Mouse (Mus musculus) CH12.LX (cell line): ENCODE results near the gene Fbxo28. TPM values are rescaled to one million over a fixed set of nuclear protein-coding genes. Genes with fewer than 3 reads are reported as not detected.

Source experiments
- DNase-seq: peaks from one replicate; pipeline ENCODE4 v3.0.0-alpha.2; 2013; ENCODE audit errors: extremely low read depth
- H3K27ac ChIP-seq: 2 replicates; pipeline ENCODE4 v1.5.1; 2012; ENCODE audit warnings: low read depth, mild to moderate bottlenecking, control low read depth, moderate library complexity; ENCODE audit not compliant: insufficient read depth
- H3K27me3 ChIP-seq: replicated peaks from 2 replicates; pipeline ENCODE3; 2012; ENCODE audit warnings: inconsistent platforms
- H3K36me3 ChIP-seq, 2 experiments: replicated peaks in 1 of 2; 2 replicates each; pipeline versions ENCODE3 to v1.6.1; 2012; ENCODE audit warnings: inconsistent platforms in 1 of 2, low read length in 1 of 2, mild to moderate bottlenecking in 1 of 2, mixed read lengths in 1 of 2, moderate library complexity in 1 of 2; ENCODE audit not compliant: control insufficient read depth in 1 of 2, insufficient read depth in 1 of 2
- H3K4me1 ChIP-seq, 2 experiments: 2 replicates each; pipeline ENCODE4 v1.6.1; 2012; ENCODE audit warnings: inconsistent platforms in 1 of 2, moderate library complexity in 1 of 2; ENCODE audit not compliant: insufficient read depth in 2 of 2, control insufficient read depth in 1 of 2
- H3K4me2 ChIP-seq: 2 replicates; pipeline ENCODE4 v1.6.1; 2012; ENCODE audit warnings: low read depth, mild to moderate bottlenecking, control low read depth; ENCODE audit not compliant: poor library complexity, insufficient read depth, severe bottlenecking
- H3K4me3 ChIP-seq, 3 experiments: fragments of 150-350 bp in 1 of 3; sonication (generic) in 1 of 3; replicated peaks in 1 of 3; 2 replicates each; pipeline versions ENCODE3 to v1.5.1; 2011 to 2012; ENCODE audit warnings: low read depth in 2 of 3, low read length in 2 of 3, mild to moderate bottlenecking in 2 of 3, moderate library complexity in 2 of 3, control low read depth in 1 of 3, improper control_type of control experiment in 1 of 3, inconsistent platforms in 1 of 3, mixed read lengths in 1 of 3; ENCODE audit not compliant: poor library complexity in 1 of 3
- H3K79me2 ChIP-seq: replicated peaks from 2 replicates; pipeline ENCODE4 v1.6.1; 2012; ENCODE audit warnings: mild to moderate bottlenecking, moderate library complexity; ENCODE audit not compliant: control insufficient read depth, poor library complexity, insufficient read depth, severe bottlenecking; ENCODE audit errors: extremely low read depth
- H3K9ac ChIP-seq: 2 replicates; pipeline ENCODE4 v1.6.1; 2012; ENCODE audit warnings: low read depth, mild to moderate bottlenecking, control low read depth, moderate library complexity; ENCODE audit not compliant: insufficient read depth
- H3K9me3 ChIP-seq: replicated peaks from 2 replicates; pipeline ENCODE3; 2012; ENCODE audit warnings: low read length, inconsistent platforms, mixed read lengths
- CTCF ChIP-seq, 2 experiments: IDR thresholded peaks in 1 of 2; conservative IDR thresholded peaks in 1 of 2; 2 replicates each; pipeline ENCODE4 v1.5.1; 2011 to 2012; ENCODE audit warnings: low read depth in 2 of 2, low read length in 2 of 2, improper control_type of control experiment in 1 of 2, inconsistent platforms in 1 of 2, mild to moderate bottlenecking in 1 of 2, moderate library complexity in 1 of 2
- E2F4 ChIP-seq: IDR thresholded peaks from 2 replicates; pipeline ENCODE4 v1.6.1; 2011; ENCODE audit warnings: low read depth, low read length, improper control_type of control experiment; ENCODE audit not compliant: insufficient replicate concordance
- EP300 ChIP-seq: IDR thresholded peaks from 2 replicates; pipeline ENCODE4 v1.6.1; 2011; ENCODE audit warnings: low read length, improper control_type of control experiment
- ETS1 ChIP-seq: conservative IDR thresholded peaks from 2 replicates; pipeline ENCODE4 v1.6.1; 2012; ENCODE audit warnings: low read depth, mild to moderate bottlenecking, inconsistent platforms, low read length, improper control_type of control experiment, moderate library complexity
- GABPA ChIP-seq: IDR thresholded peaks from 2 replicates; pipeline ENCODE4 v1.6.1; 2012; ENCODE audit warnings: low read depth, low read length, improper control_type of control experiment, inconsistent platforms; ENCODE audit not compliant: insufficient replicate concordance
- IRF4 ChIP-seq: IDR thresholded peaks from 2 replicates; pipeline ENCODE4 v1.6.1; 2014; ENCODE audit warnings: low read depth, mild to moderate bottlenecking, inconsistent platforms, low read length, improper control_type of control experiment
- JUND ChIP-seq: conservative IDR thresholded peaks from 2 replicates; pipeline ENCODE4 v1.6.1; 2011; ENCODE audit warnings: low read depth, low read length, improper control_type of control experiment
- KAT2A ChIP-seq: IDR thresholded peaks from 2 replicates; pipeline ENCODE4 v1.6.1; 2012; ENCODE audit warnings: low read length, improper control_type of control experiment, inconsistent platforms; ENCODE audit not compliant: insufficient replicate concordance
- MAFK ChIP-seq: IDR thresholded peaks from 2 replicates; pipeline ENCODE4 v1.6.1; 2011; ENCODE audit warnings: low read length, improper control_type of control experiment; ENCODE audit not compliant: insufficient replicate concordance
- MAX ChIP-seq: IDR thresholded peaks from 2 replicates; pipeline ENCODE4 v1.6.1; 2011; ENCODE audit warnings: low read length, improper control_type of control experiment
- MAZ ChIP-seq: IDR thresholded peaks from 2 replicates; pipeline ENCODE4 v1.6.1; 2012; ENCODE audit warnings: low read depth, mild to moderate bottlenecking, inconsistent platforms, low read length, improper control_type of control experiment, moderate library complexity
- MXI1 ChIP-seq: IDR thresholded peaks from 2 replicates; pipeline ENCODE4 v1.6.1; 2011; ENCODE audit warnings: mild to moderate bottlenecking, low read depth, low read length, improper control_type of control experiment
- POLR2A ChIP-seq: IDR thresholded peaks from 2 replicates; pipeline ENCODE4 v1.6.1; 2011; ENCODE audit warnings: low read depth, mild to moderate bottlenecking, improper control_type of control experiment, low read length
- POLR2AphosphoS2 ChIP-seq: IDR thresholded peaks from 2 replicates; pipeline ENCODE4 v1.6.1; 2011; ENCODE audit warnings: low read depth, low read length, improper control_type of control experiment
- RCOR1 ChIP-seq: conservative IDR thresholded peaks from 2 replicates; pipeline ENCODE4 v1.6.1; 2012; ENCODE audit warnings: low read depth, mild to moderate bottlenecking, inconsistent platforms, low read length, improper control_type of control experiment
- SIN3A ChIP-seq: IDR thresholded peaks from 2 replicates; pipeline ENCODE4 v1.6.1; 2012; ENCODE audit warnings: low read length, improper control_type of control experiment, inconsistent platforms
- SMC3 ChIP-seq: IDR thresholded peaks from 2 replicates; pipeline ENCODE4 v1.6.1; 2011; ENCODE audit warnings: low read depth, low read length, improper control_type of control experiment
- TBP ChIP-seq: conservative IDR thresholded peaks from 2 replicates; pipeline ENCODE4 v1.6.1; 2011; ENCODE audit warnings: low read depth, low read length, improper control_type of control experiment
- UBTF ChIP-seq: IDR thresholded peaks from 2 replicates; pipeline ENCODE4 v1.6.1; 2012; ENCODE audit warnings: low read depth, mild to moderate bottlenecking, inconsistent platforms, low read length, improper control_type of control experiment, moderate library complexity
- USF1 ChIP-seq: IDR thresholded peaks from 2 replicates; pipeline ENCODE4 v1.6.1; 2014; ENCODE audit warnings: low read depth, mild to moderate bottlenecking, inconsistent platforms, low read length, improper control_type of control experiment
- USF2 ChIP-seq: conservative IDR thresholded peaks from 2 replicates; pipeline ENCODE4 v1.6.1; 2011; ENCODE audit warnings: low read depth, low read length, improper control_type of control experiment
- ZC3H11A ChIP-seq: IDR thresholded peaks from 2 replicates; pipeline ENCODE4 v1.6.1; 2012; ENCODE audit warnings: low read depth, mild to moderate bottlenecking, inconsistent platforms, low read length, improper control_type of control experiment
- ZKSCAN1 ChIP-seq: IDR thresholded peaks from 2 replicates; pipeline ENCODE4 v1.6.1; 2012; ENCODE audit warnings: low read depth, inconsistent platforms, low read length, improper control_type of control experiment, borderline replicate concordance
- ZMIZ1 ChIP-seq: IDR thresholded peaks from 2 replicates; pipeline ENCODE4 v1.6.1; 2012; ENCODE audit warnings: low read depth, mild to moderate bottlenecking, inconsistent platforms, low read length, improper control_type of control experiment
- ZNF384 ChIP-seq: IDR thresholded peaks from 2 replicates; pipeline ENCODE4 v1.6.1; 2012; ENCODE audit warnings: low read depth, low read length, improper control_type of control experiment, inconsistent platforms
- dilution Hi-C: fragments of 300-500 bp; cut with MboI; formaldehyde crosslinking; loops from 2 replicates; pipeline ENCODE4 v1.14.3; 2020; ENCODE audit warnings: low sequenced_read_pairs; ENCODE audit not compliant: extremely low pct_unique_long_range_greater_than_20kb, extremely low pct_ligation_motif_present
- in situ Hi-C: fragments of 300-500 bp; cut with MboI; formaldehyde crosslinking; loops from 3 replicates; pipeline ENCODE4 v1.14.3; 2019; ENCODE audit warnings: low sequenced_read_pairs, low pct_ligation_motif_present, low pct_unique_long_range_greater_than_20kb, mixed read lengths
- polyA plus RNA-seq: library from polyadenylated mRNA; unstranded; fragments of >175 nt; gene quantifications from 2 replicates; pipeline ENCODE4 v1.2.1, GENCODE M21; 2012; ENCODE audit warnings: low read depth; ENCODE audit not compliant: insufficient read length
- total RNA-seq, 2 experiments: library from RNA; depleted of rRNA; stranded (reverse); fragments of 300-350 nt in 1 of 2; fragments of >200 nt in 1 of 2; gene quantifications; 2 replicates each; pipeline ENCODE4 v1.2.3; 2012 to 2014

Gene Fbxo28
- total and polyA plus RNA-seq, 3 experiments, result 11.9 to 13.3 (median 12.6) TPM

GRCm38 (mm10) chr1:182268317-182268716, 73.1 kb downstream of the Fbxo28 start:
- dilution Hi-C loops (no loop called here), in situ Hi-C loops (no loop called here)
- TF ChIP-seq JUND (no peak), POLR2AphosphoS2 (no peak), GABPA (no peak), UBTF (no peak), ZKSCAN1 (no peak), TBP (no peak), SMC3 (no peak), ZMIZ1 (no peak), MAFK (no peak), ZNF384 (no peak), MAZ (no peak), IRF4 (no peak), MAX (no peak), ETS1 (no peak), RCOR1 (no peak), E2F4 (no peak), SIN3A (no peak), KAT2A (no peak), EP300 (no peak), CTCF (conservative IDR thresholded peaks at IDR 0.05 in 1 of 2, IDR thresholded peaks at IDR 0.05 in 1 of 2; ENCODE audit: low read depth in 2 of 2, low read length in 2 of 2) (no peak)
- Histone ChIP-seq H3K9me3 (no peaks in the 10 kb centered on the region), H3K79me2 (no peaks in the 10 kb centered on the region), H3K27ac (no peak overlapping the region), H3K9ac (no peak overlapping the region), H3K4me2 (no peak overlapping the region), H3K4me3 (no peak overlapping the region), H3K27me3 (no peaks in the 10 kb centered on the region), H3K4me1 (peaks cover 3 to 10% of the 10 kb centered on the region in 2 experiments; a peak in 3 of 4 replicates), H3K36me3 (peaks cover 0 to 13% of the 10 kb centered on the region in 2 experiments)
- DNase-seq, result no peak

- TF ChIP-seq SIN3A (no peak), IRF4 (no peak), POLR2A (no peak), ZKSCAN1 (no peak), SMC3 (no peak), ZC3H11A (no peak), GABPA (no peak), JUND (no peak), POLR2AphosphoS2 (no peak), UBTF (no peak), USF1 (no peak), MAX (no peak), MAZ (no peak), MXI1 (no peak), EP300 (no peak), USF2 (no peak)
- TF ChIP-seq, all 38 proteins: peak for 0
- no peak overlapping the region for H3K4me2 ChIP-seq
Observed at GRCm38 (mm10) chr1:182266028-182266525, 75.4 kb downstream of the Fbxo28 start.

More at GRCm38 (mm10) chr1:182266028-182266525, 75.4 kb downstream of the Fbxo28 start:
- no peak for DNase-seq
- Histone ChIP-seq H3K9ac (no peak overlapping the region), H3K27me3 (no peaks in the 10 kb centered on the region), H3K4me3 (no peak overlapping the region), H3K36me3 (no peaks in the 10 kb centered on the region), H3K4me1 (peaks cover 3 to 10% of the 10 kb centered on the region in 2 experiments; a peak in 3 of 4 replicates), H3K9me3 (no peaks in the 10 kb centered on the region), H3K27ac (no peak overlapping the region), H3K79me2 (no peaks in the 10 kb centered on the region)
- in situ Hi-C loops, result no loop called here
- dilution Hi-C loops, result no loop called here
